Mouse (Mus musculus): ENCODE data around the gene Vgll4. TPM values are rescaled to one million over a fixed set of nuclear protein-coding genes. Genes with fewer than 3 reads are reported as not detected.
A peak's percentile ranks its signal among the peaks of the same experiment; 100 is the strongest.
"Not testable (repeated sequence)": the region's sequence is repeated elsewhere in the genome, so short reads cannot be mapped to it uniquely, and the experiment has no call there.

Vgll4 gene
- polyA plus RNA-seq, 1 experiment = 38.4 TPM

- H3K4me1 ChIP-seq (ENCODE audit: control insufficient read depth, insufficient read depth, low read length) = peaks cover 5% of the 10 kb centered on the region
- peak overlapping the region; percentile 26; the same call in 1 of the 2 replicates for H3K27ac ChIP-seq (ENCODE audit: control insufficient read depth, insufficient read depth, low read depth, low read length)
- H3K27me3 ChIP-seq (ENCODE audit: control insufficient read depth, insufficient read depth, low read length) = no peaks in the 10 kb centered on the region
- no peak overlapping the region for H3K4me3 ChIP-seq (ENCODE audit: control insufficient read depth, low read depth, low read length)
- TF ChIP-seq CTCF (IDR thresholded peaks at IDR 0.05; ENCODE audit: control insufficient read depth, insufficient read depth, insufficient replicate concordance, low read depth, low read length) (no peak), POLR2A (IDR thresholded peaks at IDR 0.05; ENCODE audit: control insufficient read depth, low read depth, low read length) (no peak)
- H3K36me3 ChIP-seq (ENCODE audit: control insufficient read depth, insufficient read depth, low read length) = no peaks in the 10 kb centered on the region
Measured at GRCm38 (mm10) chr6:114925196-114925595, 44.6 kb downstream of the Vgll4 start.

GRCm38 (mm10) chr6:114922355-114923096, 47.3 kb downstream of the Vgll4 start:
- H3K36me3 ChIP-seq (ENCODE audit: control insufficient read depth, insufficient read depth, low read length); H3K4me1 ChIP-seq (ENCODE audit: control insufficient read depth, insufficient read depth, low read length); H3K27me3 ChIP-seq (ENCODE audit: control insufficient read depth, insufficient read depth, low read length); H3K4me3 ChIP-seq (ENCODE audit: control insufficient read depth, low read depth, low read length); H3K27ac ChIP-seq (ENCODE audit: control insufficient read depth, insufficient read depth, low read depth, low read length): not testable (repeated sequence)
- peak; percentile 12; the same call in 1 of the 2 replicates for TF ChIP-seq CTCF (IDR thresholded peaks at IDR 0.05; ENCODE audit: control insufficient read depth, insufficient read depth, insufficient replicate concordance, low read depth, low read length)

- Histone ChIP-seq H3K4me3 (ENCODE audit: control insufficient read depth, low read depth, low read length) (peak overlapping the region; percentile 73), H3K27me3 (ENCODE audit: control insufficient read depth, insufficient read depth, low read length) (no peaks in the 10 kb centered on the region), H3K36me3 (ENCODE audit: control insufficient read depth, insufficient read depth, low read length) (no peaks in the 10 kb centered on the region), H3K27ac (ENCODE audit: control insufficient read depth, insufficient read depth, low read depth, low read length) (peak overlapping the region; percentile 71), H3K4me1 (ENCODE audit: control insufficient read depth, insufficient read depth, low read length) (peaks cover 5% of the 10 kb centered on the region)
- no peak for TF ChIP-seq CTCF (IDR thresholded peaks at IDR 0.05; ENCODE audit: control insufficient read depth, insufficient read depth, insufficient replicate concordance, low read depth, low read length)
- peak; percentile 77 for TF ChIP-seq POLR2A (IDR thresholded peaks at IDR 0.05; ENCODE audit: control insufficient read depth, low read depth, low read length)
Measured at GRCm38 (mm10) chr6:114921632-114922354, 48.0 kb downstream of the Vgll4 start.

- TF ChIP-seq CTCF (IDR thresholded peaks at IDR 0.05; ENCODE audit: control insufficient read depth, insufficient read depth, insufficient replicate concordance, low read depth, low read length) (no peak), POLR2A (IDR thresholded peaks at IDR 0.05; ENCODE audit: control insufficient read depth, low read depth, low read length) (no peak)
- peak overlapping the region; percentile 71 for H3K27ac ChIP-seq (ENCODE audit: control insufficient read depth, insufficient read depth, low read depth, low read length)
- peaks cover 5% of the 10 kb centered on the region for H3K4me1 ChIP-seq (ENCODE audit: control insufficient read depth, insufficient read depth, low read length)
- H3K36me3 ChIP-seq (ENCODE audit: control insufficient read depth, insufficient read depth, low read length) = no peaks in the 10 kb centered on the region
- no peaks in the 10 kb centered on the region for H3K27me3 ChIP-seq (ENCODE audit: control insufficient read depth, insufficient read depth, low read length)
- H3K4me3 ChIP-seq (ENCODE audit: control insufficient read depth, low read depth, low read length) = peak overlapping the region; percentile 73
Measured at GRCm38 (mm10) chr6:114920523-114921445, 49.0 kb downstream of the Vgll4 start.

GRCm38 (mm10) chr6:114919670-114920313, 50.0 kb downstream of the Vgll4 start:
- Histone ChIP-seq H3K4me3 (ENCODE audit: control insufficient read depth, low read depth, low read length) (no peak overlapping the region), H3K4me1 (ENCODE audit: control insufficient read depth, insufficient read depth, low read length) (peaks cover 9% of the 10 kb centered on the region; the same call in 1 of the 2 replicates), H3K27ac (ENCODE audit: control insufficient read depth, insufficient read depth, low read depth, low read length) (no peak overlapping the region), H3K27me3 (ENCODE audit: control insufficient read depth, insufficient read depth, low read length) (no peaks in the 10 kb centered on the region), H3K36me3 (ENCODE audit: control insufficient read depth, insufficient read depth, low read length) (no peaks in the 10 kb centered on the region)
- TF ChIP-seq CTCF (IDR thresholded peaks at IDR 0.05; ENCODE audit: control insufficient read depth, insufficient read depth, insufficient replicate concordance, low read depth, low read length) = no peak
- no peak for TF ChIP-seq POLR2A (IDR thresholded peaks at IDR 0.05; ENCODE audit: control insufficient read depth, low read depth, low read length)

GRCm38 (mm10) chr6:114918994-114919393, 50.8 kb downstream of the Vgll4 start:
- Histone ChIP-seq H3K4me3 (ENCODE audit: control insufficient read depth, low read depth, low read length) (no peak overlapping the region), H3K36me3 (ENCODE audit: control insufficient read depth, insufficient read depth, low read length) (no peaks in the 10 kb centered on the region), H3K27ac (ENCODE audit: control insufficient read depth, insufficient read depth, low read depth, low read length) (no peak overlapping the region), H3K27me3 (ENCODE audit: control insufficient read depth, insufficient read depth, low read length) (no peaks in the 10 kb centered on the region), H3K4me1 (ENCODE audit: control insufficient read depth, insufficient read depth, low read length) (peaks cover 9% of the 10 kb centered on the region; the same call in 1 of the 2 replicates)
- no peak for TF ChIP-seq POLR2A (IDR thresholded peaks at IDR 0.05; ENCODE audit: control insufficient read depth, low read depth, low read length)
- no peak for TF ChIP-seq CTCF (IDR thresholded peaks at IDR 0.05; ENCODE audit: control insufficient read depth, insufficient read depth, insufficient replicate concordance, low read depth, low read length)

All from testis, adult 2 months (tissue).